Mouse (Mus musculus) ovary, adult 18-20 months (tissue): ENCODE measurements around the gene 1700019A02Rik.

ENCODE experiments used
- DNase-seq: peaks from one replicate; pipeline ENCODE4 v3.0.0; 2022; ENCODE audit warnings: low spot score, mixed read lengths

Gene 1700019A02Rik

GRCm38 (mm10) chr1:53187536-53187935 is at the start of gene 1700019A02Rik:
Gene 1700019A02Rik, minus strand, starts transcription at chr1:53187636.
- no peak for DNase-seq

DNA sequence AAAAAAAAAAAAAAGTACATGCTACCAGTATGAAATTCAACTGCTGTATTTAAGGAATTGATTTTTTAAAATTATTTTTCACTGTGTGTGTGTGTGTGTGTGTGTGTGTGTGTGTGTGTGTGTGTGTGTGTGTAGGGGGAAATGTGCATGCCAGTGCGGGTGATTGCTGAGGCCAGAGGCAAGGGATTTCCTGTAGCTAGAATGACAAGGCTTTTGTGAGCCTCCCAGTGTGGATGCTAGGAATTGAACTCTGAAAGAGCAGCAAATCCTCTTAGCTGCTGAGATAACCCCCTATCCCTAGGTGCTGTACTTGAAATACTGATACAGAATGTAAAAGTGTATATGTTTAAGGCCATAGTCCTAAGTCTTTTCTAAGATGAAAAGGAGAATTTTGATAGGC is 38.6 kb upstream of the 1700019A02Rik start:
- no peak for DNase-seq

GRCm38 (mm10) chr1:53225616-53226015 is 38.2 kb upstream of the 1700019A02Rik start:
- DNase-seq, result no peak

DNA sequence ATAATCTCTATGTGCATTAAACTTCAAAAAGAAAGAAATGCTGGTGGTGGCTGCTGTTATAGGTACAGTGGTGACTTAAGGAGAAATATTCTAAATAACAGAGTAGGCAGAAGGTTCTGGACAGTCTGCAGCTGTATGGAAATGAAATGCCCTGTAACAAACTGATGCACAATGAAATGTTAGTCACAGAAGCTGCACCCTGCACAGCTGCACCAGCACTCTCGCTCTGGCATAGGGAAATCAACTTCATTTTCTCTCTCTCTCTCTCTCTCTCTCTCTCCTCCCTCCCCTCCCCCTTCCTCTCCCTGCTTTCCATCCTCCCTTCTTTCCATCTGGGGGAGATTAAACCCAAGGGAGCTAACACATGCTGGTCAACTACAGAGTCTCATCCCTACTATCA is 37.3 kb upstream of the 1700019A02Rik start:
- no peak for DNase-seq

DNA sequence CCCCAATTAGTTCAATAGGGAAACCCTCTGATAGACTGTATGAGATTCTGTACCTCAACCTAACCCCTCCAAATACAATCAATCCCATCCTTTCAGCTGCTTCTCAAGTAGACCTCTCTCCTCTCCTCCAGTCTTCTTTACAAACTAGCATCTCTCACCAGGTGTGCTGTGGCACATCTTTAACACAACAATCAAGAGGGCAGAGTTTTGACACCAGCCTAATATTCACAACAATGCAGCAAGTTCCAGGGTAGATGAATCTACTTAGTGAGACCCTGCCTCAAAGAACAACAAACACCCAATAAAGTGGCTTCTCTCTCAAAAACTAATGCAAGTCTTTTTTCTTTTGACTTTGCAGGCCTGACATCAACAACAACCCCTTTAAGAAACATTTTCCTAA is 22.7 kb upstream of the 1700019A02Rik start:
- no peak for DNase-seq

GRCm38 (mm10) chr1:53203902-53204301 is 16.5 kb upstream of the 1700019A02Rik start:
- no peak for DNase-seq

GRCm38 (mm10) chr1:53201630-53202199 is 14.3 kb upstream of the 1700019A02Rik start:
- no peak for DNase-seq

GRCm38 (mm10) chr1:53194536-53194935 is 7.1 kb upstream of the 1700019A02Rik start:
- DNase-seq, result no peak

- DNase-seq, result no peak
These were observed 3.8 kb upstream of the 1700019A02Rik start for GRCm38 (mm10) chr1:53191234-53191633.

DNA sequence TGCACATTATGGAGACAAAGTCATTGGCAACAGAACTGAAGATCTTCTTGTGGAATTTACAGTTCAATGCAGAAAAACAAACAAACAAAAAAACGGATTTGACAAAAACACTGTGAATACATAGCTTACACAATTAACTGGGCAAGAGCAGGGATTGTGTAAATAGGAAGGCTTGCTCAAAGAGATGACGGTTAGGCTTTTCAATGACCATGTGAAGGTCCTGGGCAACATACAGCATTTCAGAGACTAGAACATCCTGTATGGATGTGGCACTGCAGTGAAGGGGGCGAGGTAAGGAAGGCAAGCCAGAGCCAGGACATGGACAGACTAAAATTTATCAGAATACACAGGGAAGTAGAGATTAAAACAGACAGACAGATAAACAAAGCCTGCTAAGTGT is 2.2 kb upstream of the 1700019A02Rik start:
- DNase-seq, result no peak

- DNase-seq, result no peak
These were observed 1.1 kb downstream of the 1700019A02Rik start for GRCm38 (mm10) chr1:53186301-53186700.

GRCm38 (mm10) chr1:53157715-53158114 is 29.7 kb downstream of the 1700019A02Rik start:
- DNase-seq, result no peak

DNA sequence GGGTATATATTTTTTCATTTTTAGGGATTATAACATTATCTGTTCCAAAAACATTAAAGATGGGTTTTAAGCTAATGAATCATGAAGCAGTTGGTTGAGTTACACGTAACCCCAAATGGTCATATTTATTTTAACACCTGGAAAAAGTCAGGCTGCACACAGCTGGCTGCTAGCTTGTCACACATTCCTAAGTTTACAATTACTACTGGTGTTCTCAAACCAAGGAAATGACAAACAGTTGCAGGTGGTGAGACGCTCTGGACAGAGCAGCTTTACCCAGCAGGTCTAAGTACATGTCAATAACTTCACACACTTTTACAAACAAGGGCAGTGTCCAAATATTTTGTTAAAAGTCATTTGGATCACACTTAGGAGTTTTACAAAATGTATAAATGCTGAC is 64.4 kb downstream of the 1700019A02Rik start:
- no peak for DNase-seq

- no peak for DNase-seq
These were observed 76.9 kb downstream of the 1700019A02Rik start for GRCm38 (mm10) chr1:53110561-53110960.
